Mouse (Mus musculus) liver, embryonic 14.5 days (tissue): Measurements from ENCODE around the gene Faah. TPM values are rescaled to one million over a fixed set of nuclear protein-coding genes. Genes with fewer than 3 reads are reported as not detected.
A peak's percentile ranks its signal among the peaks of the same experiment; 100 is the strongest.

Source experiments
- ATAC-seq: fragments of 200-750 bp; cut with Nextera tagmentation; 2 replicates; pipeline ENCODE4 v1.8.0; 2017; ENCODE audit warnings: moderate number of reproducible peaks, mild to moderate bottlenecking, moderate library complexity; ENCODE audit not compliant: insufficient read depth
- DNase-seq, 3 experiments: peaks; one replicate each; pipeline ENCODE4 v3.0.0-alpha.2; 2012 to 2013; ENCODE audit warnings: low read depth in 3 of 3, low spot score in 3 of 3
- H3K27ac ChIP-seq: fragments of 300-500 bp; sonication (generic); 2 replicates; pipeline ENCODE4 v1.5.1; 2014; ENCODE audit warnings: moderate library complexity, mild to moderate bottlenecking, control low read depth, inconsistent platforms
- H3K27me3 ChIP-seq: fragments of 300-500 bp; sonication (generic); 2 replicates; pipeline ENCODE4 v1.6.1; 2014; ENCODE audit warnings: mild to moderate bottlenecking, low read length, moderate library complexity; ENCODE audit not compliant: control insufficient read depth, insufficient read depth
- H3K36me3 ChIP-seq: fragments of 300-500 bp; sonication (generic); replicated peaks from 2 replicates; pipeline ENCODE4 v1.6.1; 2014; ENCODE audit warnings: low read depth; ENCODE audit not compliant: control insufficient read depth, insufficient read depth
- H3K4me1 ChIP-seq, 2 experiments: fragments of 200-500 bp in 1 of 2; fragments of 300-500 bp in 1 of 2; sonication (generic) in 1 of 2; replicated peaks; 2 replicates each; pipeline ENCODE4 v1.6.1; 2012 to 2014; ENCODE audit warnings: antibody characterized with exemption in 1 of 2, inconsistent platforms in 1 of 2, low read length in 1 of 2; ENCODE audit not compliant: control insufficient read depth in 2 of 2, insufficient read depth in 2 of 2
- H3K4me2 ChIP-seq: fragments of 300-500 bp; sonication (generic); 2 replicates; pipeline ENCODE4 v1.6.1; 2014; ENCODE audit warnings: low read depth, mild to moderate bottlenecking, control low read depth, moderate library complexity
- H3K4me3 ChIP-seq, 2 experiments: fragments of 200-500 bp in 1 of 2; fragments of 300-500 bp in 1 of 2; sonication (generic) in 1 of 2; 2 replicates each; pipeline ENCODE4 v1.5.1; 2012 to 2014; ENCODE audit warnings: low read depth in 2 of 2, low read length in 2 of 2, mild to moderate bottlenecking in 2 of 2, control low read depth in 1 of 2, inconsistent platforms in 1 of 2, moderate library complexity in 1 of 2; ENCODE audit not compliant: insufficient read depth in 1 of 2
- H3K9ac ChIP-seq: fragments of 300-500 bp; sonication (generic); replicated peaks from 2 replicates; pipeline ENCODE4 v1.6.1; 2014; ENCODE audit warnings: mild to moderate bottlenecking, control low read depth, moderate library complexity
- H3K9me3 ChIP-seq: fragments of 300-500 bp; sonication (generic); 2 replicates; pipeline ENCODE4 v1.6.1; 2016; ENCODE audit warnings: low read length, mixed read lengths; ENCODE audit not compliant: control insufficient read depth
- CTCF ChIP-seq: IDR thresholded peaks from 2 replicates; pipeline ENCODE4 v1.5.1; 2016; ENCODE audit warnings: antibody characterized with exemption, low read depth, control low read depth
- EP300 ChIP-seq: IDR thresholded peaks from 2 replicates; pipeline ENCODE4 v1.6.1; 2016; ENCODE audit warnings: antibody characterized with exemption, low read depth
- WGBS: fragments of 180-500 bp; shearing (Covaris S2); extraction: QIAGEN DNeasy Blood & Tissue Kit; methylation state at CpG from one replicate; pipeline ENCODE4 v1.1.7; 2014; ENCODE audit not compliant: insufficient replicate concordance; 5-methylcytosine and 5-hydroxymethylcytosine counted together
- polyA plus RNA-seq, 2 experiments: library from polyadenylated mRNA; depleted of rRNA in 1 of 2; stranded (reverse) in 1 of 2; unstranded in 1 of 2; fragments of >200 nt; fragmentation: Nextera tagmentation in 1 of 2; extraction: Ambion mirVana in 1 of 2; gene quantifications; 2 replicates each; pipeline versions ENCODE4 v1.2.1 to v1.2.3; 2012 to 2014

The Faah gene
- polyA plus RNA-seq, 2 experiments = 3.8 to 4.1 TPM

- Histone ChIP-seq H3K4me2 (no peak overlapping the region), H3K27ac (no peak overlapping the region), H3K4me1 (no peaks in the 10 kb centered on the region), H3K9me3 (no peaks in the 10 kb centered on the region), H3K9ac (no peak overlapping the region), H3K27me3 (peaks cover 58% of the 10 kb centered on the region), H3K36me3 (no peaks in the 10 kb centered on the region), H3K4me3 (no peak overlapping the region)
- ATAC-seq (no peak), DNase-seq (no peak)
- TF ChIP-seq EP300 = no peak
- TF ChIP-seq CTCF = no peak
- 16% methylated on average over 6 of the region's 6 CpGs for WGBS
These were observed 54.0 kb downstream of the Faah start for GRCm38 (mm10) chr4:115963751-115964150.

- no peak for ATAC-seq
These were observed 54.9 kb downstream of the Faah start for GRCm38 (mm10) chr4:115962671-115963412.

GRCm38 (mm10) chr4:115961991-115962390, 55.7 kb downstream of the Faah start:
- 11% methylated on average over 7 of the region's 7 CpGs for whole genome bisulfite sequencing
- H3K4me2 ChIP-seq = no peak overlapping the region
- ATAC-seq = no peak

More at GRCm38 (mm10) chr4:115962671-115963412, 54.9 kb downstream of the Faah start:
- Histone ChIP-seq H3K4me1 (no peaks in the 10 kb centered on the region), H3K36me3 (no peaks in the 10 kb centered on the region), H3K9ac (no peak overlapping the region), H3K27me3 (peaks cover 57% of the 10 kb centered on the region), H3K4me2 (peak overlapping the region; percentile 58), H3K9me3 (no peaks in the 10 kb centered on the region), H3K27ac (no peak overlapping the region), H3K4me3 (peak overlapping the region; percentile 31 to 51; a peak in 3 of 4 replicates)
- WGBS = under 1% methylated on average over 79 of the region's 79 CpGs
- DNase-seq = no peak
- TF ChIP-seq CTCF = no peak
- TF ChIP-seq EP300 = no peak

GRCm38 (mm10) chr4:115959546-115959945, 58.2 kb downstream of the Faah start:
- no peak overlapping the region for H3K4me3 ChIP-seq
- H3K4me1 ChIP-seq = no peaks in the 10 kb centered on the region
- no peak for DNase-seq
- TF ChIP-seq EP300 = no peak
- no peak for TF ChIP-seq CTCF
- peaks cover 56% of the 10 kb centered on the region for H3K27me3 ChIP-seq
- no peak overlapping the region for H3K27ac ChIP-seq
- H3K9me3 ChIP-seq = no peaks in the 10 kb centered on the region
- no peaks in the 10 kb centered on the region for H3K36me3 ChIP-seq
- ATAC-seq = no peak
- no peak overlapping the region for H3K4me2 ChIP-seq
- no peak overlapping the region for H3K9ac ChIP-seq

More at GRCm38 (mm10) chr4:115961991-115962390, 55.7 kb downstream of the Faah start:
- TF ChIP-seq CTCF (no peak), EP300 (no peak)
- no peak for DNase-seq
- Histone ChIP-seq H3K36me3 (no peaks in the 10 kb centered on the region), H3K4me3 (no peak overlapping the region), H3K27ac (no peak overlapping the region), H3K4me1 (no peaks in the 10 kb centered on the region), H3K27me3 (peaks cover 52% of the 10 kb centered on the region), H3K9ac (no peak overlapping the region), H3K9me3 (no peaks in the 10 kb centered on the region)

GRCm38 (mm10) chr4:115955494-115955775, 62.3 kb downstream of the Faah start:
- Histone ChIP-seq H3K4me1 (no peaks in the 10 kb centered on the region), H3K27me3 (peaks cover 30% of the 10 kb centered on the region), H3K36me3 (no peaks in the 10 kb centered on the region), H3K9ac (no peak overlapping the region), H3K27ac (no peak overlapping the region), H3K4me2 (no peak overlapping the region), H3K4me3 (no peak overlapping the region), H3K9me3 (no peaks in the 10 kb centered on the region)
- TF ChIP-seq EP300 (no peak), CTCF (no peak)
- ATAC-seq = no peak
- WGBS = 3% methylated on average over 3 of the region's 3 CpGs
- DNase-seq = no peak
